Mouse (Mus musculus) T-helper 2 cell (primary cell): ENCODE results near the gene Btbd35f6.
"Not testable (repeated sequence)": the region's sequence is repeated elsewhere in the genome, so short reads cannot be mapped to it uniquely, and the experiment has no call there.

Experiments used
- in situ Hi-C: fragments of 300-600 bp; cut with MboI, MseI; formaldehyde crosslinking; loops from one replicate; pipeline ENCODE4 v1.15.1; 2025; ENCODE audit warnings: high pct_unique_total_duplicates

Btbd35f6 gene

DNA sequence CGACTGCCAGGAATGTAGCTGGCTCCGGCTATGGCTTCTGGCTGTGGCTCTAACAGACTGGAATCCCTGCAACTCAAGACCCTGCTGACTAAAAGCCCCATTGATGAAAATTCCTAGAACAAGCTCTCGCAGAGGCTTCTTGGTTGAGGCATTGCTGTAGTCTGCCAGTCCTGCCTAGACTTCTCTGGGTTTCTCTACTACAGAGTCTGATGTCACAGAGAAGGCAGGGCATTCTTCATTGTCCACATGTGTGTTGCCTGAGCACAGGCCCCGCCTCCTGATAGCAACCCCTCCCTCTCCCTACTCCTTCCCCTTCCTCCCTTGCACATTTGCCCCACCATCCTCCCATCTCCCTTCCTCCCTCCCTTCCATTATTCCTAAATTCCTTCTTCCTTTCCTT lies at the start of gene Btbd35f6:
TSS of gene Btbd35f6 (minus strand) at position 101 of the 400 bp plus-strand sequence.
- in situ Hi-C loops: not testable (repeated sequence)

DNA sequence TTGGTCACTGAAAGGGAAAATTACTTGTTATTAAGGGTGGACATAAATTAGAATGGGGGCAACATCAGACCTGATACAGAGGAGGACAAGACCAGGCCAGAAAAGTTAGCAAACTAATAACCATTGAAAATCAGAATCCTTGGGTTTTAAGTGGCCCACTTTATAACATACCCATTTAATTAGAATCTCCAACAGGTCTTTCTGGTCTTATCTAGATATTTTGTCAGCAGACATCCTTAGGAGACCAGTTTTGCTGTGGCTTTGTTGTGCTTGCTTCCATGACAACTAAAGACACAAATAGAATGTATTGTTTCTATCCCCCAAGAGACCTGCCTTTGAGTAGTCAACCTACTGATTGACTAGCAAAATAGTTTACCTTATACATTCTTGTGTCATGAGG lies 30.4 kb upstream of the Btbd35f6 start, which contains the start of gene Gm21870:
TSS of gene Gm21870 (minus strand) at position 101 of the 400 bp plus-strand sequence.
- in situ Hi-C loops: loop anchor here (25.0 kb wide), 5 partner anchors 201 to 1724 kb away; partner anchors contain the start of gene Btbd35f5

DNA sequence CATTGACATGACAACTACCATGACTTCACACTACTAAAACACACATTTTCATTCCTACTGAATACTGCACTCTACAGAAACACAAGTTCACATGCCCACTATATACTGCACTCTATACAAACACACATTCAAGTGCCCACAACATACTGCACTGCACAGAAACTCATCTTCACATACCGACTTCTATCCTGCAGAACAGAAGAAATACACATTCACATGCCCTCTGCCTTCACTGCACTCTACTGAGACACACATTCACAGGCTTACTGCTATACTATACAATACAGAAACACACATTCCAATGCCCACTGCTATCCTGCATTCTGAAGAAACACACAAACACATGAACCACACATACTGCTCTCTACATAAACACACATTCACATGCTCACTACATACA lies 26.1 kb downstream of the Btbd35f6 start:
- in situ Hi-C loops: not testable (repeated sequence)

DNA sequence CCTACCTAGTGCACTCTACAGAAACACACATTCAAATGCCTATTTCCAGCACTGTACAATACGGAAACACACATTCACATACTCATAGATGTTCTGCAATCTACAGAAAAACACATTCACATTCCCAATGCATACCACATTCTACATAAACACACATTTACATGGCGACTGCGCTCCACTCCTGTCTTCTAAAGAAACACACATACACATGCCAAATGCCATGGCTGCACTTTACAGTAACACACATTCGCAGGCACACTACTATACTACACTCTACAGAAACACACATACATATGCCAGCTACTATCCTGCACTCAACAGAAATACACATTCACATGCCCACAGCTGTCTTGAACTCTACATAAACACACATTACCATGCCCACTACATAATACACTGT lies 28.1 kb downstream of the Btbd35f6 start:
- in situ Hi-C loops: not testable (repeated sequence)

DNA sequence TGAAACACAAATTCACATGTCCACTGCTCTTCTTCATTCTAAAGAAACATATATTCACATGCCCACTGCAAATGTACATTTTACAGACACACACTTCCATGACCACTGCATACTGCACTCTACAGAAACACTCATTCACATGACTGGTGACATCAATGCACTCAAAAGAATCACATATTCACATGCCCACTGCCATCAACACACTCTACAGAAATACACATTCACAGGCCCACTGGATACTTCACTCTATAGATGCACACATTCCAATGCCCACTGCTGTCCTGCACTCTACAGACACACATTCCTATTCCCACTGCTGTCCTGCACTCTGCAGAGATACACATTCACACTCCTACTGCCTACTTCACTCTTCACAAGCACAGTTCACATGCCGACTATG lies 30.0 kb downstream of the Btbd35f6 start:
- in situ Hi-C loops: not testable (repeated sequence)

DNA sequence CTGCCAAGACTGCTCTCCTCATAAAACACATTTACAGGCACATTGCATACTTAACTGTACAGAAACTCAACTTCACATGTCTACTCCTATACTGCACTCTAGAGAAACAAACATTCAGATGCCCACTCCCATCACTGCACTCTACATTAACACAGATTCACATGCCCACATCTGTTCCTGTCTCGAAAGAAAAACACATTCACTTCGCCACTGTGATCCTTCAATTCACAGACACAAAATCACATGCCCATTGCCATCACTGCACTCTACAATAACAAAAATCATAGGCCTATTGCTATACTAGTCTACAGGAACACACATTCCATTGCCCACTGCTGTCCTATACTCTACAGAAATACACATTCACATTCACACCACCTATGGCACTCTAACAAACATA lies 30.9 kb downstream of the Btbd35f6 start:
- in situ Hi-C loops: not testable (repeated sequence)
